Mouse (Mus musculus) embryonic facial prominence, embryonic 13.5 days (tissue): Measurements from ENCODE around the gene Nck1. TPM values are rescaled to one million over a fixed set of nuclear protein-coding genes. Genes with fewer than 3 reads are reported as not detected.

Source experiments
- ATAC-seq: fragments of 200-750 bp; cut with Nextera tagmentation; 2 replicates; pipeline ENCODE4 v1.8.0; 2017; ENCODE audit warnings: low read depth; ENCODE audit not compliant: insufficient number of reproducible peaks, insufficient read depth, low FRiP score, low TSS enrichment
- H3K27ac ChIP-seq: fragments of 300-500 bp; sonication (generic); 2 replicates; pipeline ENCODE4 v1.5.1; 2015; ENCODE audit warnings: moderate library complexity, mild to moderate bottlenecking, inconsistent platforms
- H3K27me3 ChIP-seq: fragments of 300-500 bp; sonication (generic); 2 replicates; pipeline ENCODE4 v1.6.1; 2015; ENCODE audit warnings: mild to moderate bottlenecking, inconsistent platforms
- H3K36me3 ChIP-seq: fragments of 300-500 bp; sonication (generic); 2 replicates; pipeline ENCODE4 v1.6.1; 2015; ENCODE audit warnings: mild to moderate bottlenecking, inconsistent platforms
- H3K4me1 ChIP-seq: fragments of 300-500 bp; sonication (generic); 2 replicates; pipeline ENCODE4 v1.6.1; 2015; ENCODE audit warnings: inconsistent platforms
- H3K4me2 ChIP-seq: fragments of 300-500 bp; sonication (generic); 2 replicates; pipeline ENCODE4 v1.6.1; 2015; ENCODE audit warnings: moderate library complexity, mild to moderate bottlenecking, inconsistent platforms
- H3K4me3 ChIP-seq: fragments of 300-500 bp; sonication (generic); 2 replicates; pipeline ENCODE4 v1.5.1; 2015; ENCODE audit warnings: mild to moderate bottlenecking, inconsistent platforms
- H3K9ac ChIP-seq: fragments of 300-500 bp; sonication (generic); 2 replicates; pipeline ENCODE4 v1.6.1; 2015; ENCODE audit warnings: mild to moderate bottlenecking, inconsistent platforms
- H3K9me3 ChIP-seq: fragments of 300-500 bp; sonication (generic); 2 replicates; pipeline ENCODE4 v1.6.1; 2016; ENCODE audit warnings: inconsistent platforms
- WGBS: fragments of 180-500 bp; shearing (Covaris S2); methylation state at CpG from one replicate; pipeline ENCODE4 v1.1.7; 2015; ENCODE audit warnings: mixed read lengths; 5-methylcytosine and 5-hydroxymethylcytosine counted together
- polyA plus RNA-seq: library from polyadenylated mRNA; unstranded; fragments of >200 nt; fragmentation: Nextera tagmentation; extraction: Ambion mirVana; gene quantifications from 2 replicates; pipeline ENCODE4 v1.2.1, GENCODE M21; 2015

The Nck1 gene
- polyA plus RNA-seq, 1 experiment from 2014 or later, result 70.1 TPM

DNA sequence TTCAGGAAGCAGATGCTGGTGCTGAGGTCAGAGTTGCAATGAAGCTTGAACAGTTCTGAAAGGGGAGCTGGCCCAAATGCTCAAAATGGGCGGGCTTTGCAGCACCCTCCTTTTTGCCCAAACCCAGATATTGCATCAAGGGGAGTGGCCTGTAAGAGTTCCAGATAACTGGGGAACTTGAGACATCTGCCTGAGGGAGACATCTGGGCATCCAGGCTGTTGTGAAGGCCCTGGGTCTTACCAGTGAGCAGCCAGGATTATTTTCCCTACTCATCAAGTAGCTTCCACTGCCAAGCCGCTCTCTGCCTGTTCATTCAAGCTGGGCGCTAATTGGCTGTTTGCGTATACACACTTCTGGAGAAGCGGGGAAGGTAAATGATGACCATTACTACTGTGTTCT lies 59.5 kb downstream of the Nck1 start, which contains the start of gene Il20rb:
TSS of gene Il20rb (minus strand) at position 358 of the 400 bp plus-strand sequence.
- 79% methylated on average over 5 of the region's 5 CpGs for WGBS
- Histone ChIP-seq H3K9me3 (no peaks in the 10 kb centered on the region), H3K9ac (no peak within 1 kb of the TSS), H3K36me3 (no peaks in the 10 kb centered on the region), H3K4me2 (no peak within 1 kb of the TSS), H3K4me1 (peaks cover 22% of the 10 kb centered on the region), H3K27ac (no peak within 1 kb of the TSS), H3K4me3 (no peak within 1 kb of the TSS), H3K27me3 (no peaks in the 10 kb centered on the region)
- no peak for ATAC-seq

DNA sequence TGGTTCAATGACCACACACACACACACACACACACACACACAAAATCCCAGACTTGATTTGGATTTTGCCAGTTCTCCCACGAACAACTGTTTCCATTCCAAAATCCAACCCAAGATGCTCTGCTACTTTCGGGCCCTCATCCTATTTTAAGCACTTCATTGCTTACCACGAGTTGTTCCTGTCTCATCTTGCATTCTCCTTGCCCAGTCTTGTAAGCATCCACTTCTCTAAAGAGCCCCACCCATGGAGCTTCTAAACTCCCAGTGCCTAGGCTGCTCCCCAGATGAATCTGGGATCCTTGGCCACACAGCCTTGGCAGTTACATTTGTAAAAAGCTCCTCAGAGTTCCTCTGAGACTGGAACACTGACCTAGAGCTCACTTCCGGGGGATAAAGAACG lies 62.6 kb downstream of the Nck1 start:
- Histone ChIP-seq H3K36me3 (no peaks in the 10 kb centered on the region), H3K9me3 (no peaks in the 10 kb centered on the region), H3K27ac (no peak overlapping the region), H3K4me3 (no peak overlapping the region), H3K4me1 (peaks cover 13% of the 10 kb centered on the region), H3K9ac (no peak overlapping the region), H3K4me2 (no peak overlapping the region), H3K27me3 (no peaks in the 10 kb centered on the region)
- WGBS, result 81% methylated on average over 5 of the region's 5 CpGs
- ATAC-seq, result no peak

DNA sequence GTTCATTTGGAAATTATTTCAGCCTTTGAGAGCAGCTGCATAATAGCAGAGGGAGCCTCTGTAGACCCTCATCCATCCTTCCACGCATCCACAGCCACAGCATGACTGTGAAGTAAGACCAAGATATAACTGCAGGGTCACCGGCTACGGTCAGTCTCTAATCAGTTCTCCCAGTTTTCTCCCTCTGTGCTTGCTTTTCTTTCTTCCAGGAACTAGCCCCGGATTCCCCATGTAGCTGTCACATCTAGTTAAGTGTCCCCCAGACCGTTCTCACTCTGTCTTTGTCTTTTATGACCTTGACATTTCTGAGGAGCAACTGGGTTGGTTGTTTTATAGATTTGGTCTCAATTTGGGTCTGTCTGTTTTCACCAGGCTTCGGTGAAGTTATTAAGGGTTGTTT lies 64.3 kb downstream of the Nck1 start:
- Histone ChIP-seq H3K9me3 (peaks cover 8% of the 10 kb centered on the region; the same call in 1 of the 2 replicates), H3K27me3 (no peaks in the 10 kb centered on the region), H3K4me2 (no peak overlapping the region), H3K36me3 (no peaks in the 10 kb centered on the region), H3K9ac (no peak overlapping the region), H3K4me1 (peaks cover 5% of the 10 kb centered on the region; the same call in 1 of the 2 replicates), H3K4me3 (no peak overlapping the region), H3K27ac (no peak overlapping the region)
- ATAC-seq, result no peak
- WGBS, result 86% methylated on average over 6 of the region's 6 CpGs

DNA sequence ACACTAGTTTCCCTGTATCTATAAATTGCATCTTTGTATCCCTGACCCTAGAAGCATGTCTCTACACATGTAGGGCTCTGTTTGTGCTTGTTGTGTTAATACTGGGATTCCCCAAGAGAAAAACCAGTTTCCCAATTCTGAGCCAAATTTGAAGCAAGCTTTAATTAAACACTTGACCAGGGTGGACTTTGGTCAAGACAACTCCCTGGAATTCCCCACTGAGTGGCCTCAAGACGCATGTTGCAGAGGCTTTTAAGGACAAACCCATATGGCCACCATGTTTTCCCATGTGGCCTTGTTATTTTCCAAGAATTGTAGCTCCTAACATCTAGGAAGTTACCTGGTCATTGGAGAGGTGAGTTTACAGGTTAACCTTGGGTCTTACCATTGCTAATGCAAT lies 71.9 kb downstream of the Nck1 start:
- no peak overlapping the region for H3K4me3 ChIP-seq
- peaks cover 12% of the 10 kb centered on the region; the same call in 1 of the 2 replicates for H3K9me3 ChIP-seq
- H3K27me3 ChIP-seq, result no peaks in the 10 kb centered on the region
- H3K4me2 ChIP-seq, result no peak overlapping the region
- H3K4me1 ChIP-seq, result no peaks in the 10 kb centered on the region
- no peak for ATAC-seq
- no peaks in the 10 kb centered on the region for H3K36me3 ChIP-seq
- WGBS, result 76% methylated on average over 1 of the region's 1 CpGs
- no peak overlapping the region for H3K27ac ChIP-seq
- no peak overlapping the region for H3K9ac ChIP-seq

DNA sequence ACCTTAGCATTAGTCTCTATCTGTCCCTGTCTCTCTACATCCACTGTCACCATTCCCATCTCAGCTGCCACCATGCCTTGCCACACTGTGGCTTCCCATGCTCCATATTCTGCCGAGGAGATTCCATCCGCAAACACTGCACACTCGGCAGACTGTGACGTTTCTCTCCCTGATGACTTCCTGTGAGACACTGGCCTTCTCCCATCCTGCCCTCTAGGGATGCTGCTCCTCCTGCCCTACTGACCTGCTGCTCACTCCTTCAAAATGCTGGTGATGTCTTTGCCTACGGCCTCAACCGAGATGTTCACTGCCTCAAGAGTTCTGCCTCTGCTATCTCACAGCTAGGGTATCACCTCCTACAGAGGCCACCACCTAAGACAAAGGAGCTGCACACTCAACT lies 72.6 kb downstream of the Nck1 start:
- Histone ChIP-seq H3K4me2 (no peak overlapping the region), H3K27me3 (no peaks in the 10 kb centered on the region), H3K4me3 (no peak overlapping the region), H3K4me1 (no peaks in the 10 kb centered on the region), H3K27ac (no peak overlapping the region), H3K9ac (no peak overlapping the region), H3K9me3 (peaks cover 12% of the 10 kb centered on the region; the same call in 1 of the 2 replicates), H3K36me3 (no peaks in the 10 kb centered on the region)
- 81% methylated on average over 6 of the region's 6 CpGs for WGBS
- ATAC-seq, result no peak

DNA sequence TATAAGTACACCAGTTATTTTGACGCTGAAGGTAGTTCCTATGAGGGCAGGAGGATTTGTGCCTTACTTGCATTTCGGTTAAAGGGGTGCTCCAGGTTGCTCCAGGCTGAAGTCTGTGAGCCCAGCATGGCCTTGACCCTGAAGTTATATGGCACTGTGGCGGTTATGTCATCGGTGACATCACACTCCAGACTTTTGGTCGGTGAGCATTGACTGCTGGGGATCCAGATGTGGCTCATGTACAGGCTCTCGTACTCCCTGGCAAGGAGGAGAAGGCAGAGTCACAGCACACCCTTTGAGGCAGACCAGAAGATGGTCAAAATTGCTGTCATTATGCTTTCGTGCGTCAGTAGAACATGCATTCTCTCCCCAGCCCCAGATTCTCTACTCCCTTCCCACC lies 73.0 kb downstream of the Nck1 start:
- Histone ChIP-seq H3K4me1 (no peaks in the 10 kb centered on the region), H3K27me3 (no peaks in the 10 kb centered on the region), H3K27ac (no peak overlapping the region), H3K9me3 (peaks cover 12% of the 10 kb centered on the region; the same call in 1 of the 2 replicates), H3K4me3 (no peak overlapping the region), H3K36me3 (no peaks in the 10 kb centered on the region; the same call in 1 of the 2 replicates), H3K4me2 (no peak overlapping the region), H3K9ac (no peak overlapping the region)
- ATAC-seq, result no peak
- 89% methylated on average over 8 of the region's 8 CpGs for WGBS

DNA sequence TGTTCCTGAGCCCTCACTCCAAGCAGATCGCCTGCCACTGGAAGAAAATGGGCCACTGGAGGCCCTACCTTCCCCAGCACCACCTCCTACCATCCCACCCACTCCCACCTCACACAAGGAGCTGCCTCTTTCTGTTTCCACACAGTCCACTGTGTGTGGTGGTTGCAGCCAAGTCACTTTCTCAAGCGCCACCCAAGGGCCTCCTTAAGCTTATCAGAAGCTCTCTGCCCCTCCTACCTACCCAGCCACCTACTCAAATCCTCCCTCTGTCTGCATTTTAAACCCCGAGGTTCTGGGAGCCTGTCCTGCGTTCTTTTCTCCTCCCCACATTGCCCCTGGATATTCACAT lies 74.4 kb downstream of the Nck1 start:
- H3K9ac ChIP-seq, result no peak overlapping the region
- no peak overlapping the region for H3K4me3 ChIP-seq
- no peak overlapping the region for H3K27ac ChIP-seq
- H3K9me3 ChIP-seq, result peaks cover 3% of the 10 kb centered on the region; the same call in 1 of the 2 replicates
- no peak for ATAC-seq
- H3K36me3 ChIP-seq, result no peaks in the 10 kb centered on the region; the same call in none of the 2 replicates
- WGBS, result 71% methylated on average over 4 of the region's 4 CpGs
- no peaks in the 10 kb centered on the region for H3K27me3 ChIP-seq
- no peaks in the 10 kb centered on the region for H3K4me1 ChIP-seq
- H3K4me2 ChIP-seq, result no peak overlapping the region

DNA sequence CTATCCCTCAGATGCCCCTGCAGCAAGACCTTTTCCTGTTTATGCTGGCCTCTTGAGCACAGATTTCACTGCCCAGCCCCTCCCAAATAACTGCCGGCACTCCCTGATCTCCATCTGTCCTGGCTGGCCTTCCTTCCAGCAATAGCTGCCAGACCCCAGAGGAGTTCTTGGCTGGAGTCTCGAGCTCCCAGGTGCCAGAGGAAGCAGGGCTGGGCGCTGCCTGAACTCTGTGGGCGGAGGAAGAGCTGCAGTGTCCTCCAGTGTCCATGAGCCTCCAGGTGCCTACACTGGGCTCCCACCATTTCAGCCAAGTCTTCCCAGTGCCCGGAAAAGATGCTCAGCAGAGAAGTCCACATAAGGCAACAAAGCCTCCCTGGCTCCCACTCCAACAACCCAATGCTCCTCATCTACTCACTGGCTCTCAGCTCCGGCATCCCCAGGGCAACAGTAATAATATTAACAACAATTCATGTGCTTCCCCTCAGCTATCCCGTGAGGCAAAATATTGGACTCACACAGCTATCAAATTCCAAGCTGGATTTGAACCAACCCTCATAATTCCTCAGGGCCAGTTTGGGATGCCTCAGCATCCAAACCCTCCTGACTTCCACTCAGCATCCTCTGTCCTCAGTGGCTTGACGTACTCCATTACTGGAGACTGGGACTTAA lies 74.9 kb downstream of the Nck1 start:
- H3K36me3 ChIP-seq, result no peaks in the 10 kb centered on the region; the same call in none of the 2 replicates
- H3K4me3 ChIP-seq, result no peak overlapping the region
- H3K4me2 ChIP-seq, result no peak overlapping the region
- WGBS, result 55% methylated on average over 8 of the region's 8 CpGs
- H3K27me3 ChIP-seq, result no peaks in the 10 kb centered on the region
- no peak for ATAC-seq
- H3K4me1 ChIP-seq, result no peaks in the 10 kb centered on the region
- no peak overlapping the region for H3K9ac ChIP-seq
- no peak overlapping the region for H3K27ac ChIP-seq
- H3K9me3 ChIP-seq, result no peaks in the 10 kb centered on the region

DNA sequence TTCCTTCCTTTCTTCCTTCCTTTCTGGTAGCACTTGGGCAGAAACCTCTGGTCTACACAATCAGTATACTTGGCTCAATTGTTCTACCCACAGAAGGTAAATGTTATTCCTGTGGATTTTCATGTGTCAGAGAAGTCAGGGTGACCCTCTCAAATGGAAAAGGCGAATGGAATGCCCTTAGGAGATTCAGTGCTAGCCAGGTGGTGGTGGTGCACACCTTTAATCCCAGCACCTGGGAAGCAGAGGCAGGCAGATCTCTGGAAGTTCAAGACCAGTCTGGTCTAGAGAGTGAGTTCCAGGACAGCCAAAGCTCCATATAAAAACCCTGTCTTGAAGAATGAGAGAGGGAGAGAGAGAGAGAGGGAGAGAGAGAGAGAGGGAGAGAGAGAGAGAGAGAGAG lies 75.7 kb downstream of the Nck1 start:
- H3K9me3 ChIP-seq, result no peaks in the 10 kb centered on the region
- no peak overlapping the region for H3K9ac ChIP-seq
- H3K4me2 ChIP-seq, result no peak overlapping the region
- no peaks in the 10 kb centered on the region; the same call in none of the 2 replicates for H3K36me3 ChIP-seq
- H3K27ac ChIP-seq, result no peak overlapping the region
- no peaks in the 10 kb centered on the region for H3K27me3 ChIP-seq
- no peak for ATAC-seq
- H3K4me1 ChIP-seq, result no peaks in the 10 kb centered on the region
- WGBS, result 65% methylated on average over 1 of the region's 1 CpGs
- no peak overlapping the region for H3K4me3 ChIP-seq

DNA sequence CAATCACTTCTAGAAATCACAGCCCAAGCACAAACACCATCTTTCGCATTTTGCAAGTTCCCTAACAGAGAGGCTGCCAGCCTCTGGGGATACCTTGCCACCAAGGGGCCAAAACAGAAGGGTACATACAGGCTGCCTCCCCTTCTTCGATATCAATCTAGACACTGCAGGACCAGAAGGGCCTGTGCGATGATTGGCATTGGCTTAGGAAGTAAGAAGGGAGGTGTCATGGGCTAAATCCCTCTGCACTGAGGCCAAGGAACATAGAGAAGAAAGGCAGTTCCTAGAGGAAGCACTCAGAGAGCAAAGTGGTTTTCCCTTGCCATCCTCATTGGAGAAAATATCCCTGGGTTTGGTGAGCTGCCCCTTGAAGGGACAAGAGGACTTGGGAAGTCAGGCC lies 76.3 kb downstream of the Nck1 start:
- WGBS, result 89% methylated on average over 3 of the region's 3 CpGs

DNA sequence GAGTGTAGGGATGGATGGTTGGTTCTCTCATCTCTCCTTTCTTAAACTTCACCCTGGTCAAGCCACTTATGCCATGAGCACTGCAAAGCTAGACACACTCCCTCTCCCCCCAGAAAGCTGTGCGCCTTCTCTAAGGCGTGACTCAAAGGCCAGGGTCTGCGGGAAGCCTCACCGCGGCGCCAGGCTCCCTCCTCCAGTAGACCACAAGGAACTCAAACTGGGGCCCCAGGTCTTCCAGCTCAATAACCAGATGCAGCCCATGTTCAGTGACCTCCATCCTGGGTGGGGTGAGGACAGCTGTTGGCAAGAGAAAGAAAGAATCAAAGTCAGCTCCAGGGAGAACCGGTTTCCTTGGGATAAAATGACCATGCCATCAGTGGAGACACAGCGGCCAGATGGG lies 77.8 kb downstream of the Nck1 start:
- Histone ChIP-seq H3K27ac (no peak overlapping the region), H3K4me1 (no peaks in the 10 kb centered on the region), H3K9ac (no peak overlapping the region), H3K36me3 (no peaks in the 10 kb centered on the region; the same call in none of the 2 replicates), H3K4me2 (no peak overlapping the region), H3K4me3 (no peak overlapping the region), H3K27me3 (no peaks in the 10 kb centered on the region), H3K9me3 (no peaks in the 10 kb centered on the region)
- ATAC-seq, result no peak
- 96% methylated on average over 8 of the region's 8 CpGs for WGBS

More for the DNA sequence above, 76.3 kb downstream of the Nck1 start:
- no peak for ATAC-seq
- Histone ChIP-seq H3K4me1 (no peaks in the 10 kb centered on the region), H3K9me3 (no peaks in the 10 kb centered on the region), H3K4me2 (no peak overlapping the region), H3K27ac (no peak overlapping the region), H3K4me3 (no peak overlapping the region), H3K27me3 (no peaks in the 10 kb centered on the region), H3K36me3 (no peaks in the 10 kb centered on the region; the same call in none of the 2 replicates), H3K9ac (no peak overlapping the region)

DNA sequence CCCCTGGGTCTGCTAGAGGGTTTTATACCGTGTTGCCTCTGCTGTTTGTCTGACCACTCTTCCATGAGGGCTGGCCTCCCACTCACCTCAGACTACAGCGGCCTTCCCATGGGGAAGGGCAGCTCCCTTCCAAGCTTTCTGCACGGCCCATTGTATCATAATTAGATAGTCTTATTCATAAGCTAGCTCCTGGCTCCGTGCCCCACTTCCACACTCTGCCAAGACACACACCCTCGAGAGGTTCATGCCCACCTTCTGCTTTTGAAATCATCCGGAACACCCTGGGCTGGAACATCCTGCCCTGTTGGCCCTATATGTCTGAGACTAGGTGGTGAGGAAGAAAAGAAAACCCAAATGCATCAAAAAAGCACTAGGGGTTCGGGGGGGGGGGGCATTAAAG lies 78.3 kb downstream of the Nck1 start:
- Histone ChIP-seq H3K27ac (no peak overlapping the region), H3K4me1 (no peaks in the 10 kb centered on the region), H3K27me3 (no peaks in the 10 kb centered on the region), H3K9ac (no peak overlapping the region), H3K9me3 (no peaks in the 10 kb centered on the region), H3K4me2 (no peak overlapping the region), H3K4me3 (no peak overlapping the region), H3K36me3 (no peaks in the 10 kb centered on the region; the same call in none of the 2 replicates)
- WGBS, result 81% methylated on average over 7 of the region's 7 CpGs
- ATAC-seq, result no peak
